Mouse (Mus musculus) cerebellum, adult 2 months (tissue): ENCODE measurements around the gene Prrc2b.

ENCODE experiments used
- CTCF ChIP-seq: fragments of 200-500 bp; IDR thresholded peaks from 2 replicates; pipeline ENCODE4 v1.5.1; 2011; ENCODE audit warnings: low read depth, mild to moderate bottlenecking, control low read depth, low read length, moderate library complexity, borderline replicate concordance; ENCODE audit not compliant: insufficient read depth
- POLR2A ChIP-seq: fragments of 200-500 bp; IDR thresholded peaks from 2 replicates; pipeline ENCODE4 v1.6.1; 2011; ENCODE audit warnings: low read length, control low read depth, borderline replicate concordance; ENCODE audit not compliant: insufficient read depth

DNA sequence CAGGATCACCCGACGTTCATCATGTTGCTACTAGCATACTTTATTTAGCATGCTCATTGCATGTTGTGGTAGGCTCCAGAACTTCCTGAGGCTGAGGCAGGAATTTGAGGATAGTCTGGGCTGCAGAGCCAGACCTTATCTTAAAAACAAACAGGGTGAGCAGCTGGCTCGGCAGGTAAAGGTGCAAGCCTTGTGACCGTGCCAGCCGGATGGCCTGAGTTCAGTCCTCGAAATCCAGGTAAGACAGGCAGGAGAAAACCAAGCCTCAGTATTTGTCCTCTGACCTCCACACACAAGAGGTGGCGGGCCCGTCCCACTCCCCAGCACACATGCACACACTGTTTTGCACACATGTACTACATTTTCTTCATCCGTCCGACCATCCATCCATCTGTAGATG is 5.8 kb downstream of the Prrc2b start:
- TF ChIP-seq CTCF: no peak
- TF ChIP-seq POLR2A: no peak
